Mouse (Mus musculus): ENCODE measurements at regions not wholly inside any gene's neighbourhood (a gene's known extent, or its start where the extent isn't known, plus 50 kb on each side); places are given as distances from the start of the nearest gene placed in this dataset.
A peak's percentile ranks its signal among the peaks of the same experiment; 100 is the strongest.

DNA sequence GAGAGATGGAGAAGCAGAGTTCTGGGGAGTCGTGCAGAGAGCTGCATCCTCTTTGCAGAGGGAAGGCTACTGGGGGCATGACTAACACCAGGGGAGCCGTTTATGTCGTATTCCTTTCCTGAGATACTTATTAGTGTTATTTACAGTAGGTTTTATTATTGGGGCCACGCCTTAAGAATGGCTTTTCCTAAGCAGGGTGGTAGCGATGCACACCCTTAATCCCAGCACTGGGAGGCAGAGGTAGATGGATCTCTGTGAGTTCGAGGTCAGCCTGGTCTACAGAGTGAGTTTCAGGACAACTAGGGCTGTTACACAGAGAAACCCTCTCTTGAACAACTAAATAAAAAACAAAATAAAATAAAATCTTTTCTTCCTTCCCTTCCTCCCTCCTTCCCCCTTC is 212.6 kb downstream of the Enc1 start:
- Histone ChIP-seq H3K4me3 (no peak overlapping the region), H3K27me3 (no peaks in the 10 kb centered on the region), H3K9ac (no peak overlapping the region), H3K4me2 (replicated peaks) (no peak overlapping the region), H3K9me3 (no peaks in the 10 kb centered on the region), H3K36me3 (no peaks in the 10 kb centered on the region), H3K4me1 (peaks cover 17% of the 10 kb centered on the region; the same call in 1 of the 2 replicates), H3K27ac (no peak overlapping the region)
- no peak for ATAC-seq (ENCODE audit: insufficient number of reproducible peaks, insufficient read depth, low FRiP score, low TSS enrichment)
- WGBS = 59% methylated on average over 6 of the region's 6 CpGs

DNA sequence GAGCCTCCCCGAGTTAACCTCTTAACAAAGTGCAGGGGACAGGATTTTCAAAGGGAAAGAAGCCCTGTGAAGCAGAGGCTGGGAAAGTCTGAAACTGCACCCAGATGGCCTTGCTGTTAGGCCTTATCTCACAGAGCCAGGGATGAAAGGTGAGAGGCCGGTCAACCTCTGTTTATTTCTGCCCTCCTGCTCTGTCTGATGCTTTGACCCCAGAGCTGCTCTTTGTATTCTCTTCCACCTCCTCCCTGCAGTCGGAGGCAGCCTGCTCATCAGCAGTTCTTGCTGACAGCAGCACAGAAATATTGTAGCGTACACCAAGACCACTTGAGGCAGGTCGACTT is 212.2 kb downstream of the Enc1 start:
- Histone ChIP-seq H3K4me1 (peaks cover 17% of the 10 kb centered on the region; the same call in 1 of the 2 replicates), H3K36me3 (no peaks in the 10 kb centered on the region), H3K4me3 (no peak overlapping the region), H3K9me3 (no peaks in the 10 kb centered on the region), H3K27ac (no peak overlapping the region), H3K27me3 (no peaks in the 10 kb centered on the region), H3K9ac (no peak overlapping the region), H3K4me2 (replicated peaks) (no peak overlapping the region)
- 17% methylated on average over 5 of the region's 5 CpGs for WGBS
- ATAC-seq (ENCODE audit: insufficient number of reproducible peaks, insufficient read depth, low FRiP score, low TSS enrichment) = no peak

DNA sequence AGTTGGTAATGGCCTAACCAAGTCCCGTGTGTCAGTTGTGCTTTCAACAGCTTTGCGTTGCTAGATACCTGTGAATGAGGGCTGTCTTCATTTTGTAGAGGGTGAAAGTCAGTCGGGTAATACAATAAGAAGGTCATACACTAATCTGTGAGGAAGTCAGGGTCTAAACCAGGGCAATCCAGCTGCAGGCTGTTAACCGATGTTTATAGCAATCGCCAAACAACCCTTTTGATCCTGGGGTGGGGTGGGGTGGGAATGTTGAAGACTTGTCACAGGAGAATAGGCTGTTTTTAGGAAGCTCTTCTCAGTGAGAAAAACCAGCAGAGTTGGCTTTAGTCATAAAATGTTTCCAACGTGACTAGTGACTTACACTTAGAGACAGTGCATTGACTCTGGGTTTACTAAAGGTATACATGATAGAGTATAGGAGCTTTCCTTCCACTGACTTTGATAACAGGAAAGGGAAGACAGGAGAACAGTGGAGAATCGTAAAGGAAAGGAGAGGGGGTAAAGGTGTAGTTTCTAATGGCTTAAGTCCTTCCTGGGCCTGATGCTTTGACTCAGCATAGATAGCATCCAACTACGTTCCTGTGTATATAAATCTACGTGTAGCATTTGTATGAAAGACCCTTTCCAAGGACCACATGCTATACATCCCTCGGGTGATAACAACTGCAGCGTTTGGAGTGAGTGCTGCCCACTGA is 211.6 kb downstream of the Enc1 start:
- Histone ChIP-seq H3K4me3 (no peak overlapping the region), H3K36me3 (no peaks in the 10 kb centered on the region), H3K9ac (no peak overlapping the region), H3K27ac (no peak overlapping the region), H3K4me2 (replicated peaks) (no peak overlapping the region), H3K4me1 (peaks cover 17% of the 10 kb centered on the region; the same call in 1 of the 2 replicates), H3K27me3 (no peaks in the 10 kb centered on the region), H3K9me3 (no peaks in the 10 kb centered on the region)
- WGBS = 31% methylated on average over 11 of the region's 11 CpGs
- no peak for ATAC-seq (ENCODE audit: insufficient number of reproducible peaks, insufficient read depth, low FRiP score, low TSS enrichment)

DNA sequence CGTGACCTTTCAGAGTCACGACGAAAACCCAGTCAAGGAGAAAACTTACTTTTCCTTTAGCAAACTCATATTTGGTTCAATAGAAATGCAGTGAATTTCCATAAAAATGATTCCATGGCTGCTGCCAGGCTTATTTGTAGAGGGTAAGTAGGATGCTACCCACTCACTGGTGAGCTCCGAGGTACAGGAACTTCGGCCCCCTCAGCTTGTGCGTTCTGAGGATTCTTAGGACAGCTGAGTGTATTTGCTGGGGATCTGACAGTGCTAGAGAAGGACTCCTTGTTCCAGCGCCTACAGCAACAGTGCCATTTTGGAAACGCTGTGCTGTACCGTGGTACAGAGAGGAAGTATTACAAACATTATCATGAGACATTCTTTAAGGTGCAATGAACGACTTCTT is 210.4 kb downstream of the Enc1 start:
- Histone ChIP-seq H3K27ac (no peak overlapping the region), H3K36me3 (no peaks in the 10 kb centered on the region), H3K9ac (no peak overlapping the region), H3K4me3 (no peak overlapping the region), H3K9me3 (no peaks in the 10 kb centered on the region), H3K27me3 (no peaks in the 10 kb centered on the region), H3K4me2 (replicated peaks) (no peak overlapping the region), H3K4me1 (peaks cover 17% of the 10 kb centered on the region; the same call in 1 of the 2 replicates)
- no peak for ATAC-seq (ENCODE audit: insufficient number of reproducible peaks, insufficient read depth, low FRiP score, low TSS enrichment)
- WGBS = 85% methylated on average over 10 of the region's 10 CpGs

DNA sequence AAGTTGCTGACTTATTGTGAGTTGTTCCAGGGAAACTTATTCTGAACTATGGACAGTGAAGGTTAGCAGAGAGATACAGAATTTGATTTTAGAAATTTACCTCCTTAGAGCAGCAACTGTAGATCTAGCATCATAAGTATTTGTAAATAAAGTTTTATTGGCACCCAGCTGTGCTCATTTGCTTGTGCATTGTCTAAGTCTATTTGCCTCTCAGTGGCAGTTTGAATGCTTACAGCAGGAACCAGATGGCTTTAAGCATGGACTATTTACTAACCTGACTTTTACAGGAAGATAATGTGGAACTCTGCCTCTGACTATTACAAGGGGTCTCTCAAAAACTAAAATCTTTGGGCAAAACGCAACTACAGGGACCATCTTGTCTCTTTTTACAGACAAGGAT is 207.2 kb downstream of the Enc1 start:
- Histone ChIP-seq H3K9ac (no peak overlapping the region), H3K9me3 (no peaks in the 10 kb centered on the region), H3K4me3 (no peak overlapping the region), H3K36me3 (no peaks in the 10 kb centered on the region), H3K4me1 (peaks cover 14% of the 10 kb centered on the region; the same call in 1 of the 2 replicates), H3K27ac (no peak overlapping the region), H3K4me2 (replicated peaks) (no peak overlapping the region), H3K27me3 (no peaks in the 10 kb centered on the region)
- no peak for ATAC-seq (ENCODE audit: insufficient number of reproducible peaks, insufficient read depth, low FRiP score, low TSS enrichment)
- 86% methylated on average over 1 of the region's 1 CpGs for WGBS

DNA sequence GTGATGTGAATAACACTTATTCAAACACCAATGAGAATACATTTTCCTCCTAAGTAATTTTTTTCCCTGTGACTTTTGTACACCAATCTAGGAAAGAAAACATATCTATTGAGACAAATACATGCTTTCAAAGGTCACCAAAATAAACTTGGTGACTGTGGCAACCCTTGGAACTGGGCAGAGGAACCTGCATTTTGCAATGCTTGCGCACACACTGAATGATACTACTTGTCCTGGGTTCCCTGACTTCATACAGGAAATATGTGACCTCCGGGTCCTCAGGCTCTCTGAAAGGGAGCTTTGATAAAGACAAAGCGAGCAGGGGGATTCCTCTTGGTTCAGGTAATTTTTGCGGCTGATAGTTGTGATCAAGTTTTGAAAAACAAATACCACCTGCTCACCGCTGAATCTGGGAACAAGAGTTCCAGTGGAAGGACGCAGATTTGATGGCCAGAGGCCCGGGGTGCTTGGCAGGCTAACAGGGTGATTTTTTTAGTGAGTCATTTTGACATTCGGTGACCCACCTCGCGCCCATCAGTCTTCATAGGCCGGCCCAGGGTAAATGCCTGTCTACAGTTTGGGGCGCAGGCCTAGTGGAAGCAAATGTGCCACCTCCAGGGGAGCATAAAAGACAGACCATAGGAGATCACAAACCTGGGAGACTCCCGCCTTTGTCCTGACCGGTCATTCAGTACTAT is 203.0 kb downstream of the Enc1 start:
- Histone ChIP-seq H3K4me1 (peaks cover 33% of the 10 kb centered on the region), H3K36me3 (no peaks in the 10 kb centered on the region), H3K4me3 (no peak overlapping the region), H3K9me3 (no peaks in the 10 kb centered on the region), H3K27me3 (no peaks in the 10 kb centered on the region), H3K4me2 (replicated peaks) (no peak overlapping the region), H3K9ac (no peak overlapping the region), H3K27ac (no peak overlapping the region)
- no peak for ATAC-seq (ENCODE audit: insufficient number of reproducible peaks, insufficient read depth, low FRiP score, low TSS enrichment)
- WGBS = 68% methylated on average over 14 of the region's 14 CpGs

DNA sequence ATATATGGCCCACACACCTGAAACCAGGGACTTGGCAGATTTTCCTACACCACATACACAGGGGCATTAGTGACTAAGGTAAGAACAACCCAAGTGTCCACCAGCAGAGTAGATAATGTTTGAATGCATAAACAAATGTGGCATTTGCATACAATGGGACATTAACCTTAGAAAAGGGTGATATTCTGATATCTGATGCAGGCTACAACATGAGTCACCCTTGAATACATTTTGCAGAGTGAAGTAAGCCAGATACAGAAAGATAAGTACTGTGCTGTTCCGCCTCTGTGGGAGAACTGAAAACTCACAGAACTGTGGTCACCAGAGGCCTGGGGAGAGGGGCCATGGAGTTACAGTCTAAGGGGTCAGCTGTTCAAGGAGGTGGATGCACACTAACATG is 201.9 kb downstream of the Enc1 start:
- Histone ChIP-seq H3K4me1 (peaks cover 38% of the 10 kb centered on the region), H3K36me3 (no peaks in the 10 kb centered on the region), H3K4me3 (no peak overlapping the region), H3K27ac (no peak overlapping the region), H3K9me3 (no peaks in the 10 kb centered on the region), H3K9ac (no peak overlapping the region), H3K4me2 (replicated peaks) (no peak overlapping the region), H3K27me3 (no peaks in the 10 kb centered on the region)
- 77% methylated on average over 1 of the region's 1 CpGs for WGBS
- no peak for ATAC-seq (ENCODE audit: insufficient number of reproducible peaks, insufficient read depth, low FRiP score, low TSS enrichment)

DNA sequence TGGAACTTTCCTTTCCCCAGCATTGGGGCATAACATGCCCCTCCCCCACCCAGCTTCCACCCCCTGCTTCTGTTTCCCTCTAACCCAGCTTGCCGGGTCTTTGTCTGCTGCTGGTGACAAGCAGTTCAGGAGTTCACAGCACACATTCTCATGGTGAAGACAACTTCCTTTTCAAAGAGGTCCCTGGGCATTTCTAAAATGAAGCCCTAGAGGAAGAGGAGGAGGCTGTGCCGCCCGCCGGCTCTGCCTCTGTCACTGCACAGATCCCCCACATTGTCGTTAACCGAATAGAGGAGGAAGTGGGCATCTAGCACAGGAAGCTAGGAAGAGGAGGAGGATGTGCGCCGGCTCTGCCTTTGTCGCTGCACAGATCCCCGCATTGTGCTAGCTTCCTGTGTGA is 201.4 kb downstream of the Enc1 start:
- H3K4me1 ChIP-seq = peaks cover 38% of the 10 kb centered on the region
- H3K4me2 ChIP-seq (replicated peaks) = 0 out of 2 replicates have a peak overlapping the region, but pooled peaks have one; percentile 14
- no peak for ATAC-seq (ENCODE audit: insufficient number of reproducible peaks, insufficient read depth, low FRiP score, low TSS enrichment)
- no peak overlapping the region for H3K27ac ChIP-seq
- WGBS = 20% methylated on average over 10 of the region's 10 CpGs
- no peaks in the 10 kb centered on the region for H3K36me3 ChIP-seq
- no peak overlapping the region for H3K9ac ChIP-seq
- no peak overlapping the region for H3K4me3 ChIP-seq
- H3K9me3 ChIP-seq = no peaks in the 10 kb centered on the region
- H3K27me3 ChIP-seq = no peaks in the 10 kb centered on the region

DNA sequence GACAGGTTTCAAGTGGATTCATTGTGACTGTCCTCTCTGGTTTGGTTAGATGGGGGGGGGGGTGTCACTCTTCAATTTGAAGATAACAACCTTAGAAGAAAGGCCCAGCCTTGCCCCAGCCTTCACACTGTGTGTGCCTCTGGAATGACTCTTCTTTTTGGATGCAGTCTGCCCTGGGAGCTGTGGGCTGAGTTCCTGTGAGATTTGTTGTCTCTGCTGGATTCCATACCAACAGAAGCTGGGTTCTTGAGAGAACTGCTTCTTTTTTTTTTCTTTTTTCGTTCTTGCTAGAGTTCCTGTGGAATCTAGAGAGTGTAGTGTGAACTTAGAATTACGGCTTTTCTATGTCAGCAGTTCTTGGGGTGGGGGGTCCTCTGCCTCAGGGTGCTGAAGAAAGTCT is 200.9 kb downstream of the Enc1 start:
- H3K4me2 ChIP-seq (replicated peaks) = no peak overlapping the region
- 61% methylated on average over 2 of the region's 2 CpGs for WGBS

DNA sequence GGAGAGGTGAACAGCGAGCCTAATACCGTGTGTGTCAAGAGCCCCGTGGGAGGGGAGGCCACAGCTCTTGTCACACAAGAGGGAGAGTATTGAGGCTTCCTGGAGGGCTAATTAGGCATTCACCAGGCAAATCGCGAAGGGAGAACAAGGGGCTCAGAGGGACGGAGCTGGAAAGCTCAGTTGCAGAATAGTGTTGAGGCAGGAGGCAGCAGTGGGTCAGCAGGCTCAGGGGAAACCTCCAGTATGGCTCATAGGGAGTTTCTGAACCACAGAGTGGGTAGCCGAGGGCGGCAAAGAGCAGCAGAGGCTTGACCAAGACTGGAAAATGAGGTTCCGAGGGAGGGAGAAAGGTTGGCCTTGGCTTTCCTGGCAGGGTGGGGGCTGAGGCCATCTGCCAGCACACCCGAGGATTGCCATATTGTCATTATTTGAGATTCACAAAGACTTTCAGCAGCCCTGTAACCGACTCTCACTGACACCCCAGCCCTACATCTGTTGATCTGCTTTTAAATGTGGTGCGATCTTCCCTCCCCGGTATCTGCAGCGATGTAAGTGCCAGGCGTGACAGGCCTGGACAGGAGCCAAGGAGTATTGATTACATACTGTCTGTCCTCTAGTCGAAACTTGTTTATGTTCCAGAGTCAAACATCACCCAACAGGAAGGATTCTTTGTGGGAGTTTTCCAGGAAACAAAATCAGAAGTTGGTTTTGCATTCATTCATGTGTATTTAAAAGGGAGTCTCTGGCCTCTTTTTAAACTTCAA is 198.5 kb downstream of the Enc1 start:
- H3K27me3 ChIP-seq = no peaks in the 10 kb centered on the region
- H3K27ac ChIP-seq = peak overlapping the region; percentile 67
- no peak overlapping the region for H3K4me3 ChIP-seq
- H3K4me1 ChIP-seq = peaks cover 62% of the 10 kb centered on the region
- peak overlapping the region; percentile 26 for H3K4me2 ChIP-seq (replicated peaks)
- 13% methylated on average over 16 of the region's 16 CpGs for WGBS
- H3K36me3 ChIP-seq = no peaks in the 10 kb centered on the region
- H3K9ac ChIP-seq = no peak overlapping the region
- no peaks in the 10 kb centered on the region for H3K9me3 ChIP-seq
- ATAC-seq (ENCODE audit: insufficient number of reproducible peaks, insufficient read depth, low FRiP score, low TSS enrichment) = peak; percentile 31; the same call in 1 of the 2 replicates

More for the DNA sequence above, 200.9 kb downstream of the Enc1 start:
- H3K9ac ChIP-seq = no peak overlapping the region
- H3K4me1 ChIP-seq = peaks cover 38% of the 10 kb centered on the region
- no peaks in the 10 kb centered on the region for H3K27me3 ChIP-seq
- H3K4me3 ChIP-seq = no peak overlapping the region
- H3K36me3 ChIP-seq = no peaks in the 10 kb centered on the region
- H3K27ac ChIP-seq = 0 out of 2 replicates have a peak overlapping the region, but pooled peaks have one; percentile 11
- no peak for ATAC-seq (ENCODE audit: insufficient number of reproducible peaks, insufficient read depth, low FRiP score, low TSS enrichment)
- no peaks in the 10 kb centered on the region for H3K9me3 ChIP-seq

DNA sequence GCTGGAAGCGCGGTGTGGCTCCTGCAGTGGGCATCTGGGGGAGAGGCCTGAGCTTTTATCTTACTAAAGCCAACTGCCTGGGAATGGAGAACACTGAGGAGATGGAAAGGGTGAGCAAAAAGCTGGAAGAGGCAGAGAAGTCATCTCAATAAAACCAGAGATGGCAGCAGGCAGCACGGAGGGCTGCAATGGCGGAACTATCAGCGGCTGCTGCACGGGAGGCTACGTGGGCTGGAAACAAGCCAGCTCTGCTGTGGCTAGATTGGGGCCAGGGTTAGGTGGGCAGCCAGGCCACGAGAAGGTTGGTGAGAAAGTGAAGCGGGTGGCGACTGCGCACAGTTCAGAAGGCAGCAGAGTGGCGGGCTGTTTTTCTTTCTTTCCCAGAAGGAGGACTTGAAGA is 197.8 kb downstream of the Enc1 start:
- Histone ChIP-seq H3K9ac (no peak overlapping the region), H3K4me1 (peaks cover 63% of the 10 kb centered on the region), H3K4me2 (replicated peaks) (peak overlapping the region; percentile 26; the same call in 1 of the 2 replicates), H3K4me3 (no peak overlapping the region), H3K36me3 (no peaks in the 10 kb centered on the region), H3K27ac (peak overlapping the region; percentile 67), H3K9me3 (no peaks in the 10 kb centered on the region), H3K27me3 (no peaks in the 10 kb centered on the region)
- ATAC-seq (ENCODE audit: insufficient number of reproducible peaks, insufficient read depth, low FRiP score, low TSS enrichment) = no peak
- 54% methylated on average over 12 of the region's 12 CpGs for WGBS
